Mouse (Mus musculus): ENCODE data around the gene Trib3.

- TF ChIP-seq MAX (IDR thresholded peaks at IDR 0.05) (no peak), CTCF (IDR thresholded peaks at IDR 0.05; ENCODE audit: control insufficient read depth, insufficient read depth, insufficient read length) (no peak), USF1 (IDR thresholded peaks at IDR 0.05; ENCODE audit: low read depth) (no peak), CEBPB (IDR thresholded peaks at IDR 0.05; ENCODE audit: low read depth) (no peak), MYOD1 (IDR thresholded peaks at IDR 0.05; ENCODE audit: control insufficient read depth, insufficient read length, low read depth) (no peak), MYOG (IDR thresholded peaks at IDR 0.05; ENCODE audit: control insufficient read depth, extremely low read depth, insufficient read length) (no peak), FOSL1 (IDR thresholded peaks at IDR 0.05; ENCODE audit: insufficient read depth, low read length, poor library complexity, severe bottlenecking) (no peak)
These were observed 5.5 kb downstream of the Trib3 start for GRCm38 (mm10) chr2:152338319-152338718.
